Mouse (Mus musculus) naive thymus-derived CD4-positive, alpha-beta T cell, adult 5 months (primary cell): ENCODE results near the gene Tgfbr2. TPM values are rescaled to one million over a fixed set of nuclear protein-coding genes. Genes with fewer than 3 reads are reported as not detected.

Experiments
- polyA plus RNA-seq: library from polyadenylated mRNA; unstranded; fragments of 100-300 nt; shearing (Covaris generic); gene quantifications from one replicate; pipeline ENCODE4 v1.2.1, GENCODE M21; 2017

Gene Tgfbr2
- polyA plus RNA-seq, result 450 TPM

DNA sequence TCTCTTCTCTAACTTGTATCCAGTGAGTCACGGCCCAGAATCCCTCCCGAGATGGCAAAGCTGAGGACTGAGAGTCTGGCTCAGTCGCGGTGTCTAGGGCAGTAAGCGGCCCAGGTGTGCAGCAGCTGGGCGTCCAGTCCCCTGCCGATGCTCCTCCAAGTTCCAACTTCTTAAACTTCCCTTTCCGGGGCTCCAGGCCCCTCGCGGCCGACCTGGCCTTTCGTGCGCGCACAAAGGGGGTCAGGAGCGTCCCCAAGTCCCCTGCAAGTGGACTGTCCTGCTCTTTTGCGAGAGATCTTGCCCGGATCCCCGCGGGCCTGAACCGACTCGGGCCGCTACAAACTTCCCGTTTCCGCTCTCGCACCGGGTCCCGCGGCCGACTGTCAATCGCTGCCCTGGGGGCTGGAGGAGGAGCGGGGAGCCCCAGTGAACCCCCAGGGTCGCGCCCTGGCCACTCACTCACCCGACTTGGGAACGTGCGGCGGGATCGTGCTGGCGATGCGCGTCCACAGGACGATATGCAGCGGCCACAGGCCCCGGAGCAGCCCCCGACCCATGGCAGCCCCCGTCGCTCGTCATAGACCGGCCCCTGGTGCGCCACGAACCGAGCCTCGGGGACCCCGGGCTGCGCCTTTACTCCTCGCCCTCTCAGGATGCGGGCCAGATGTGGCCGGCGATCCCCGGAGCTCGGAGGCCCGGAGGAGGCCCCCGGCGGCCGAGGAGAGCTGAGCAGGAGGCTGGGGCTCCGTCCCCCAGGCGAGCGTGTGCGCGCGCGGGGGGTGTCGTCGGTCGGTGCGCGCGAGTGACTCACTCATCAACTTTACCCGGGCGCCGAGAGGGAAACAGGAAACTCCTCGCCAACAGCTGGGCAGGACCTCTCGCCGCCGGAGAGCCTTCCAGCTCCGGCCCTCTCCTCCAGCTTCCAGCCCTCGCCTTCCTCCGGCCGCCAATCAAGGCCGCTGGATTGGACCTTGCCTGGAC is at the start of gene Tgfbr2:
Tgfbr2 (minus strand) TSS at position 880 of the 981 bp plus-strand sequence.

